Mouse (Mus musculus) neural tube, embryonic 11.5 days (tissue): ENCODE measurements around the gene Sh3bp2. TPM values are rescaled to one million over a fixed set of nuclear protein-coding genes. Genes with fewer than 3 reads are reported as not detected.
A peak's percentile ranks its signal among the peaks of the same experiment; 100 is the strongest.
"Not testable (repeated sequence)": the region's sequence is repeated elsewhere in the genome, so short reads cannot be mapped to it uniquely, and the experiment has no call there.

ENCODE experiments used
- ATAC-seq: fragments of 200-750 bp; cut with Nextera tagmentation; 2 replicates; pipeline ENCODE4 v1.8.0; 2017; ENCODE audit warnings: moderate number of reproducible peaks, mild to moderate bottlenecking, moderate TSS enrichment, moderate library complexity; ENCODE audit not compliant: insufficient read depth, low FRiP score, low TSS enrichment
- DNase-seq: peaks from one replicate; pipeline ENCODE4 v3.0.0-alpha.2; 2015; ENCODE audit warnings: low spot score
- H3K27ac ChIP-seq: fragments of 300-500 bp; sonication (generic); 2 replicates; pipeline ENCODE4 v1.5.1; 2014; ENCODE audit warnings: low read depth, mild to moderate bottlenecking, low read length
- H3K27me3 ChIP-seq: fragments of 300-500 bp; sonication (generic); 2 replicates; pipeline ENCODE4 v1.6.1; 2014; ENCODE audit warnings: mild to moderate bottlenecking, low read length, mixed read lengths; ENCODE audit not compliant: control insufficient read depth, insufficient read depth
- H3K36me3 ChIP-seq: fragments of 300-500 bp; sonication (generic); 2 replicates; pipeline ENCODE4 v1.6.1; 2014; ENCODE audit warnings: mild to moderate bottlenecking, low read length, moderate library complexity, mixed read lengths; ENCODE audit not compliant: control insufficient read depth, insufficient read depth
- H3K4me1 ChIP-seq: fragments of 300-500 bp; sonication (generic); 2 replicates; pipeline ENCODE4 v1.6.1; 2014; ENCODE audit warnings: low read length, mixed read lengths; ENCODE audit not compliant: control insufficient read depth, insufficient read depth
- H3K4me2 ChIP-seq: fragments of 300-500 bp; sonication (generic); 2 replicates; pipeline ENCODE4 v1.6.1; 2014; ENCODE audit warnings: low read depth, mild to moderate bottlenecking, moderate library complexity
- H3K4me3 ChIP-seq: fragments of 300-500 bp; sonication (generic); 2 replicates; pipeline ENCODE4 v1.5.1; 2014; ENCODE audit warnings: low read depth, low read length
- H3K9ac ChIP-seq: fragments of 300-500 bp; sonication (generic); 2 replicates; pipeline ENCODE4 v1.6.1; 2014; ENCODE audit warnings: mild to moderate bottlenecking, low read length
- H3K9me3 ChIP-seq: fragments of 300-500 bp; sonication (generic); 2 replicates; pipeline ENCODE4 v1.6.1; 2016; ENCODE audit warnings: low read length; ENCODE audit not compliant: control insufficient read depth
- WGBS: fragments of 180-500 bp; shearing (Covaris S2); extraction: QIAGEN DNeasy Blood & Tissue Kit; methylation state at CpG from one replicate; pipeline ENCODE4 v1.1.7; 2014; 5-methylcytosine and 5-hydroxymethylcytosine counted together
- polyA plus RNA-seq: library from polyadenylated mRNA; unstranded; fragments of >200 nt; fragmentation: Nextera tagmentation; extraction: Ambion mirVana; gene quantifications from 2 replicates; pipeline ENCODE4 v1.2.1, GENCODE M21; 2014

Gene Sh3bp2
- polyA plus RNA-seq, 1 experiment from 2014 or later: 11.5 TPM

- Histone ChIP-seq H3K4me1 (peaks cover 11% of the 10 kb centered on the region), H3K36me3 (no peaks in the 10 kb centered on the region), H3K4me2 (no peak overlapping the region), H3K9ac (no peak overlapping the region), H3K27me3 (no peaks in the 10 kb centered on the region), H3K9me3 (no peaks in the 10 kb centered on the region), H3K4me3 (no peak overlapping the region), H3K27ac (no peak overlapping the region)
- WGBS: 90% methylated on average over 3 of the region's 3 CpGs
- ATAC-seq (no peak), DNase-seq (no peak)
These were observed 45.9 kb downstream of the Sh3bp2 start for GRCm38 (mm10) chr5:34571551-34571950.

- WGBS: 57% methylated on average over 3 of the region's 4 CpGs
- Histone ChIP-seq H3K4me3 (peak overlapping the region; percentile 91), H3K27ac (peak overlapping the region; percentile 82)
These were observed 46.9 kb downstream of the Sh3bp2 start for GRCm38 (mm10) chr5:34572568-34572967.

GRCm38 (mm10) chr5:34573268-34574221 lies 47.9 kb downstream of the Sh3bp2 start, which contains the start of gene Add1:
Gene Add1, plus strand, starts transcription at chr5:34573664.
- H3K4me3 ChIP-seq: peak within 1 kb of the TSS; percentile 91
- peak; percentile 99 for DNase-seq
- WGBS: 0% methylated on average over 63 of the region's 84 CpGs
- no peaks in the 10 kb centered on the region for H3K9me3 ChIP-seq
- peaks cover 11% of the 10 kb centered on the region for H3K4me1 ChIP-seq
- peak within 1 kb of the TSS; percentile 63 for H3K4me2 ChIP-seq
- peak within 1 kb of the TSS; percentile 88 for H3K9ac ChIP-seq
- ATAC-seq: peak; percentile 100
- peak within 1 kb of the TSS; percentile 87 for H3K27ac ChIP-seq
- H3K27me3 ChIP-seq: no peaks in the 10 kb centered on the region
- H3K36me3 ChIP-seq: no peaks in the 10 kb centered on the region

More at GRCm38 (mm10) chr5:34572568-34572967, 46.9 kb downstream of the Sh3bp2 start:
- not testable (repeated sequence) for H3K27me3 ChIP-seq, H3K36me3 ChIP-seq, ATAC-seq, DNase-seq, H3K9me3 ChIP-seq
- peaks cover 11% of the 10 kb centered on the region for H3K4me1 ChIP-seq
- peak overlapping the region; percentile 63 for H3K4me2 ChIP-seq
- peak overlapping the region; percentile 73 for H3K9ac ChIP-seq

- peak overlapping the region; percentile 91 for H3K4me3 ChIP-seq
- no peaks in the 10 kb centered on the region for H3K9me3 ChIP-seq
- no peaks in the 10 kb centered on the region for H3K36me3 ChIP-seq
- H3K4me1 ChIP-seq: peaks cover 11% of the 10 kb centered on the region
- H3K9ac ChIP-seq: peak overlapping the region; percentile 5; the same call in 1 of the 2 replicates
- no peak overlapping the region for H3K27ac ChIP-seq
- WGBS: 51% methylated on average over 10 of the region's 10 CpGs
- no peak for ATAC-seq
- H3K4me2 ChIP-seq: peak overlapping the region; percentile 48
- H3K27me3 ChIP-seq: no peaks in the 10 kb centered on the region
- no peak for DNase-seq
These were observed 49.1 kb downstream of the Sh3bp2 start for GRCm38 (mm10) chr5:34574721-34575120.

GRCm38 (mm10) chr5:34576286-34576685 lies 50.6 kb downstream of the Sh3bp2 start:
- H3K27me3 ChIP-seq: no peaks in the 10 kb centered on the region
- H3K27ac ChIP-seq: no peak overlapping the region
- H3K9me3 ChIP-seq: no peaks in the 10 kb centered on the region
- no peak overlapping the region for H3K4me2 ChIP-seq
- H3K4me3 ChIP-seq: no peak overlapping the region
- no peak overlapping the region for H3K9ac ChIP-seq
- no peaks in the 10 kb centered on the region for H3K36me3 ChIP-seq
- 94% methylated on average over 1 of the region's 1 CpGs for whole genome bisulfite sequencing
- H3K4me1 ChIP-seq: peaks cover 11% of the 10 kb centered on the region
- no peak for DNase-seq
- ATAC-seq: no peak

GRCm38 (mm10) chr5:34578038-34578655 lies 52.5 kb downstream of the Sh3bp2 start:
- WGBS: 98% methylated on average over 7 of the region's 7 CpGs
- H3K4me1 ChIP-seq: peaks cover 11% of the 10 kb centered on the region

GRCm38 (mm10) chr5:34579377-34579776 lies 53.7 kb downstream of the Sh3bp2 start:
- Histone ChIP-seq H3K4me1 (peaks cover 11% of the 10 kb centered on the region), H3K27me3 (no peaks in the 10 kb centered on the region), H3K9ac (no peak overlapping the region), H3K36me3 (no peaks in the 10 kb centered on the region), H3K27ac (no peak overlapping the region), H3K4me3 (no peak overlapping the region), H3K9me3 (no peaks in the 10 kb centered on the region), H3K4me2 (no peak overlapping the region)
- WGBS: 85% methylated on average over 3 of the region's 3 CpGs
- ATAC-seq (no peak), DNase-seq (no peak)

More at GRCm38 (mm10) chr5:34578038-34578655, 52.5 kb downstream of the Sh3bp2 start:
- ATAC-seq: no peak
- no peak overlapping the region for H3K4me3 ChIP-seq
- no peak for DNase-seq
- no peaks in the 10 kb centered on the region for H3K36me3 ChIP-seq
- no peak overlapping the region for H3K9ac ChIP-seq
- no peak overlapping the region for H3K27ac ChIP-seq
- H3K27me3 ChIP-seq: no peaks in the 10 kb centered on the region
- H3K9me3 ChIP-seq: no peaks in the 10 kb centered on the region
- H3K4me2 ChIP-seq: no peak overlapping the region

GRCm38 (mm10) chr5:34581671-34582313 lies 56.2 kb downstream of the Sh3bp2 start:
- not testable (repeated sequence) for H3K36me3 ChIP-seq, H3K9ac ChIP-seq, H3K9me3 ChIP-seq, DNase-seq, H3K27ac ChIP-seq, H3K27me3 ChIP-seq, H3K4me1 ChIP-seq, H3K4me3 ChIP-seq, H3K4me2 ChIP-seq, ATAC-seq
- WGBS: 52% methylated on average over 10 of the region's 10 CpGs
